Comparison of ENCODE assay signal across 9 mouse cellular contexts in genomic region chr13:45906438-45907166, GRCm38 (mm10). TPM values are rescaled to one million over a fixed set of nuclear protein-coding genes. Genes with fewer than 3 reads are reported as not detected.
DNase-seq lines count a peak whose midpoint lies in the region; ATAC-seq and TF ChIP-seq lines count a peak whose summit lies in the region.
"Had no signal": no experiment of that assay in that cellular context is flagged by ENCODE, and none has a peak within 500 bp of the region (broad histone marks: within the 10 kb centered on the region; RNA-seq: fewer than 3 reads in every experiment).

No protein-coding gene starts in this region.

- DNase-seq in heart, adult 11 months: peak; percentile 90
- DNase-seq in heart, adult 18-20 months: no peak
- DNase-seq in lung, adult 2 months: no peak
- DNase-seq in kidney, adult 9 months: peak; percentile 65
- DNase-seq in splenic B cell, adult 2 months (ENCODE audit: low read depth, low spot score): peak; percentile 39
- no peak for DNase-seq in left cerebral cortex, postnatal 10 days (ENCODE audit: extremely low spot score in 1 of 2, low spot score in 2 of 2)
- no peak for DNase-seq in ovary, postnatal 36 days (ENCODE audit: low spot score)
- DNase-seq: gastrocnemius, postnatal 36 days had no signal

- no peak for TF ChIP-seq POLR2A in lung, adult 2 months (IDR thresholded peaks at IDR 0.05; ENCODE audit: borderline replicate concordance, extremely low read depth, low read depth, low read length)

- peak overlapping the region; percentile 3; the same call in 1 of the 2 replicates for H3K4me2 ChIP-seq in lung, embryonic 15.5 days

- H3K36me3 ChIP-seq in lung, embryonic 15.5 days: no peaks in the 10 kb centered on the region
- H3K36me3 ChIP-seq in splenic B cell, adult 2 months (ENCODE audit: control insufficient read depth, insufficient read depth, low read length, poor library complexity, severe bottlenecking): no peaks in the 10 kb centered on the region

- H3K4me3 ChIP-seq in lung, embryonic 15.5 days: no peak overlapping the region
- H3K4me3 ChIP-seq in lung, adult 2 months (replicated peaks; ENCODE audit: extremely low read depth, low read depth, low read length): no peak overlapping the region

- H3K9ac ChIP-seq in lung, embryonic 15.5 days: no peak overlapping the region

- intact Hi-C loops in left cerebral cortex, postnatal 10 days (cut with DNase I): no loop called here

- ATAC-seq in lung, embryonic 15.5 days (ENCODE audit: borderline replicate concordance, extremely low read depth, low FRiP score, low TSS enrichment): no peak

- peaks cover 32% of the 10 kb centered on the region for H3K4me1 ChIP-seq in lung, embryonic 15.5 days
- H3K4me1 ChIP-seq in lung, adult 2 months (ENCODE audit: control insufficient read depth, insufficient read depth, low read length): peaks cover 7% of the 10 kb centered on the region

- no peaks in the 10 kb centered on the region for H3K27me3 ChIP-seq in lung, embryonic 15.5 days
- no peaks in the 10 kb centered on the region for H3K27me3 ChIP-seq in splenic B cell, adult 2 months (ENCODE audit: control insufficient read depth, insufficient read depth, low read length, poor library complexity, severe bottlenecking)

- no peaks in the 10 kb centered on the region for H3K9me3 ChIP-seq in lung, embryonic 15.5 days

- 35% methylated on average over 10 of the region's 10 CpGs for WGBS in lung, embryonic 15.5 days
- 48% methylated on average over 10 of the region's 10 CpGs for WGBS in lung, adult 2 months

- TF ChIP-seq CTCF in lung, adult 2 months (IDR thresholded peaks at IDR 0.05; ENCODE audit: insufficient read depth, low read length): no peak

- no peak overlapping the region for H3K27ac ChIP-seq in lung, embryonic 15.5 days

RNA-seq across cellular contexts. Expression of gene Atxn1, which starts 58.2 kb away (rescaled TPM):
- total RNA-seq in heart, adult 18-20 months (2021): 10 to 100 TPM; 28.5 to 34.3 TPM
- 7.4 and 8.5 TPM in 2 replicates for polyA plus RNA-seq in lung, embryonic 15.5 days (2015; fragmentation: Nextera tagmentation; extraction: Ambion mirVana)
- 16.7 and 19.8 TPM in 2 replicates for polyA plus RNA-seq in lung, adult 2 months (2012; rRNA removed)
- total RNA-seq in left cerebral cortex, postnatal 10 days (2021): 100 to 1,000 TPM; 149 to 152 TPM

Comparison
In these comparisons a context has a peak if more than half of its experiments do, and no peak if none do; other contexts are left out.
1. DNase-seq: peak in heart, adult 11 months (single experiment), kidney, adult 9 months (single experiment) and splenic B cell, adult 2 months (single experiment); none in heart, adult 18-20 months (0 of 2), lung, adult 2 months (single experiment), left cerebral cortex, postnatal 10 days (0 of 2) and ovary, postnatal 36 days (single experiment).
2. RNA of gene Atxn1, which starts 58.2 kb away (total RNA-seq): 149 to 152 TPM in left cerebral cortex, postnatal 10 days; 28.5 to 34.3 TPM in heart, adult 18-20 months; every median in the first group is over 4 times any median in the second.